Mouse (Mus musculus) heart, embryonic 10.5 days (tissue): Measurements from ENCODE around the gene Hormad2. TPM values are rescaled to one million over a fixed set of nuclear protein-coding genes. Genes with fewer than 3 reads are reported as not detected.

Experiments
- DNase-seq: peaks from one replicate; pipeline ENCODE4 v3.0.0-alpha.2; 2017; ENCODE audit warnings: low spot score
- H3K27ac ChIP-seq: fragments of 300-500 bp; sonication (generic); 2 replicates; pipeline ENCODE4 v1.5.1; 2016; ENCODE audit warnings: mild to moderate bottlenecking
- H3K27me3 ChIP-seq: fragments of 300-500 bp; sonication (generic); 2 replicates; pipeline ENCODE4 v1.6.1; 2016; ENCODE audit warnings: mild to moderate bottlenecking; ENCODE audit not compliant: poor library complexity, insufficient read depth, severe bottlenecking
- H3K36me3 ChIP-seq: fragments of 300-500 bp; sonication (generic); 2 replicates; pipeline ENCODE4 v1.6.1; 2016; ENCODE audit warnings: mild to moderate bottlenecking, moderate library complexity
- H3K4me1 ChIP-seq: fragments of 300-500 bp; sonication (generic); 2 replicates; pipeline ENCODE4 v1.6.1; 2016; ENCODE audit warnings: mild to moderate bottlenecking
- H3K4me3 ChIP-seq: fragments of 300-500 bp; sonication (generic); 2 replicates; pipeline ENCODE4 v1.5.1; 2016; ENCODE audit warnings: mild to moderate bottlenecking, moderate library complexity
- H3K9me3 ChIP-seq: fragments of 300-500 bp; sonication (generic); 2 replicates; pipeline ENCODE4 v1.6.1; 2016; ENCODE audit warnings: mild to moderate bottlenecking, moderate library complexity
- WGBS: fragments of 180-500 bp; shearing (Covaris S2); methylation state at CpG from one replicate; pipeline ENCODE4 v1.1.7; 2016; 5-methylcytosine and 5-hydroxymethylcytosine counted together
- polyA plus RNA-seq: library from polyadenylated mRNA; unstranded; fragments of >200 nt; fragmentation: Nextera tagmentation; extraction: Ambion mirVana; gene quantifications from 2 replicates; pipeline ENCODE4 v1.2.1, GENCODE M21; 2016

Gene Hormad2
- polyA plus RNA-seq, 1 experiment from 2014 or later = 1.1 TPM

DNA sequence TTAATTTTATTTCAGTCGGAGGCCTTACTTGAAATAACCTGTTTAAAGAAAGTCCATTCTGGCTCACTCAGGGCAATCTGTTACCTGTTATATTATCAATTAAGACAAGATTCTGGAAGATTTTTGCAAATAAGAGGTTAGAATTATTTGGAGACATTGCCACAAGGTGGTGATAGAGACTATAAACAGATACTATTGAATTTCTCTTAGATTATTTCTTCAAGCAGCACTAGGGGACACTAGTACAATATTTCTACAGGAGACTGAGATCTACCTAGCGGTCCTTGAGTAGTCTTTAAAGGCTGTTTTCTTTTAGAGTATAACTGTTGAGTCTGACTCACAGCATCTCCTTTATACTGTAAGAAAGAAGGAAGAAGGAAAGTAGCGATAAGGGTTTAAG is 4.3 kb downstream of the Hormad2 start:
- no peak for DNase-seq
- H3K27me3 ChIP-seq = no peaks in the 10 kb centered on the region

DNA sequence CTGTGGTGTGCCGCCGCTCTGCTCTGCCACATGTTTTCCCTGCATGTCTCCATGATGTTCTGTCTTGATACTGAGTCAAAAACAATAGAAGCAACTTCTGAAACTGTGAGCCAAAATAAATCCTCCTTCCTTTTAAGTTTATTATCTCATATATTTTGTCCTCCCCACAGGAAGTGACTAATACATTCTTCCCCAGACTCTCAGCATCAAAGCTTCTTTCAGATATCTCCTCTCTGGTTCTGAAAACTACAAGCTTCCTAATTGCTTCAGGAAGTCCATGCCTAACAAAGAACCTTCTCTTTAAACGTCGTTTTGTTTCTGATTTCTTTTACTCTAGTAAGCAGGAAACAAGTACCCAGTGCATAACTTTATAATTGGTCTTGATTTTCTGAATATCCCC is 6.4 kb downstream of the Hormad2 start:
- no peak for DNase-seq
- Histone ChIP-seq H3K4me1 (no peaks in the 10 kb centered on the region), H3K4me3 (no peak overlapping the region), H3K27me3 (no peaks in the 10 kb centered on the region), H3K36me3 (no peaks in the 10 kb centered on the region), H3K27ac (no peak overlapping the region), H3K9me3 (no peaks in the 10 kb centered on the region)
- WGBS = 57% methylated on average over 4 of the region's 4 CpGs

More for the DNA sequence above, 4.3 kb downstream of the Hormad2 start:
- Histone ChIP-seq H3K36me3 (no peaks in the 10 kb centered on the region), H3K27ac (no peak overlapping the region), H3K9me3 (no peaks in the 10 kb centered on the region), H3K4me1 (peaks cover 6% of the 10 kb centered on the region), H3K4me3 (no peak overlapping the region)
- 89% methylated on average over 3 of the region's 3 CpGs for WGBS

- no peaks in the 10 kb centered on the region for H3K36me3 ChIP-seq
- H3K4me1 ChIP-seq = no peaks in the 10 kb centered on the region
- DNase-seq = no peak
- no peaks in the 10 kb centered on the region for H3K9me3 ChIP-seq
- 79% methylated on average over 8 of the region's 8 CpGs for WGBS
- H3K27ac ChIP-seq = no peak overlapping the region
- H3K4me3 ChIP-seq = no peak overlapping the region
- H3K27me3 ChIP-seq = no peaks in the 10 kb centered on the region
These were observed 17.1 kb downstream of the Hormad2 start for GRCm38 (mm10) chr11:4423818-4424217.

DNA sequence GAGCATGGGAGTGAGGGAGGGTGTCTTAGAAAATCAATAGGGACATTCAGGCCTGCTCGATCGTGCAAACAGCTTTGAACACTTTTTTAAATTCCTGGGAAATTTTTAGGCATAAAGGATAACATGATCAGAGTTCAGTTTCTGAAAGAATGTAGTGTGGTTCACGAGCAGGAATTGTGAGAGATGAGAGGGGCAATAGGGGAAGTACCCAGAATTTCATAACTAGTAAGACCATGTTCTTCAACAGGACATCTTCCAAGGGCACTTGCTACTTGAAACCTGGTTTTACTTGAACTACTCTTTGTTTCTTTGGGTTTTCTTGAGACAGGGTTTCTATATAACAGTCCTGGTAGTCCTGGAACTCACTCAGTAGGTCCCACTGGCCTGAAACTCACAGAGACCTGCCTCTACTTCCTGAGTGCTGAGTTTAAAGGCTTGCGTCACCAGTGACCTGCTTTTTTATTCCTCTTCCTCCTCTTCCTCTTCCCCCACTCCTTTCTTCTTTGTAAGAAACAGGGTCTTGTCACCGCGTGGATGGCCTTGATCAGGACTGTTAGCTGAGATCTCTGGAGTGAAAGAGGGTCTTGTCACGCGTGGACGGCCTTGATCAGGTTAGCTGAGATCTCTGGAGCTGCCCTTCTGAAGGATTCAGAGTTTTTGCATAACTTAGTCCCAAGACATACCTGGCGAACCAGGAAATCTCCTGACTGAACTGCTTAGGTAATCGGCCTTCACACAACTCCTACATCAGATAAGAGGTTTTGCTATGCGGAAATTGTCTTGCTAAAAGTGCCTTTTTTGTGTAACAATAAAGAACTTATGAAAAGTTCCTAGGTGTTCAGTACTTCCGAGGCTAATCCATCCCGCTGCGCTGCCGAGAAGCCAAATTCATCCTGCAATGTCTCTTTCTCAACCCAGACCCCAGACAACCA is 18.1 kb downstream of the Hormad2 start:
- no peaks in the 10 kb centered on the region for H3K27me3 ChIP-seq
- H3K4me1 ChIP-seq = no peaks in the 10 kb centered on the region
- no peak for DNase-seq
- no peaks in the 10 kb centered on the region for H3K36me3 ChIP-seq
- H3K4me3 ChIP-seq = no peak overlapping the region
- no peaks in the 10 kb centered on the region for H3K9me3 ChIP-seq
- 78% methylated on average over 16 of the region's 16 CpGs for WGBS
- H3K27ac ChIP-seq = no peak overlapping the region

GRCm38 (mm10) chr11:4421933-4422488 is 18.9 kb downstream of the Hormad2 start:
- H3K4me3 ChIP-seq = no peak overlapping the region
- H3K27me3 ChIP-seq = no peaks in the 10 kb centered on the region
- H3K36me3 ChIP-seq = no peaks in the 10 kb centered on the region
- no peak for DNase-seq
- H3K9me3 ChIP-seq = no peaks in the 10 kb centered on the region
- H3K27ac ChIP-seq = no peak overlapping the region
- H3K4me1 ChIP-seq = no peaks in the 10 kb centered on the region
- WGBS = 48% methylated on average over 6 of the region's 6 CpGs

DNA sequence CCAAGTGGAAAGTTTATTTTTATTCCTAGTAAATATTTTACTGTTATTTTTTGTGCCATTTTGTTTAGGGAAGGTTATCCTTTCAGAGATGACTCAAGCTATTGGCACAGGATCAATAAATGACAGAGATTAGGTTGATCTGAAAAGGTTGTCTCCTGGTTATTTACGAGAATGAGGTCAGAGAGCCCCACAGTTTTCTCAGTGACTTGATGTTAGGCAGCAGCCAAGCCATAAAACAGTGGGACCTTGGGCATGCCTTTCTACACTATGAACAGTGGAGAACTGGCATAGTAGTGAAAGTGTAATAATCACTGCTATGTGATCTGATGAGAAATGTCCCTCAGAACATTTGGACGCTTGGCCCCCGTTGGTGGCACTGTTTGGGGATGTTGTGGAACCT is 22.9 kb downstream of the Hormad2 start:
- no peaks in the 10 kb centered on the region for H3K27me3 ChIP-seq
- H3K4me1 ChIP-seq = no peaks in the 10 kb centered on the region
- H3K36me3 ChIP-seq = no peaks in the 10 kb centered on the region
- no peak overlapping the region for H3K4me3 ChIP-seq
- H3K9me3 ChIP-seq = no peaks in the 10 kb centered on the region
- no peak for DNase-seq
- 83% methylated on average over 3 of the region's 3 CpGs for WGBS
- H3K27ac ChIP-seq = no peak overlapping the region

- DNase-seq = no peak
- Histone ChIP-seq H3K9me3 (no peaks in the 10 kb centered on the region), H3K27me3 (no peaks in the 10 kb centered on the region), H3K36me3 (no peaks in the 10 kb centered on the region), H3K27ac (no peak overlapping the region), H3K4me1 (no peaks in the 10 kb centered on the region), H3K4me3 (no peak overlapping the region)
- 80% methylated on average over 4 of the region's 4 CpGs for WGBS
These were observed 28.6 kb downstream of the Hormad2 start for GRCm38 (mm10) chr11:4412294-4412693.

DNA sequence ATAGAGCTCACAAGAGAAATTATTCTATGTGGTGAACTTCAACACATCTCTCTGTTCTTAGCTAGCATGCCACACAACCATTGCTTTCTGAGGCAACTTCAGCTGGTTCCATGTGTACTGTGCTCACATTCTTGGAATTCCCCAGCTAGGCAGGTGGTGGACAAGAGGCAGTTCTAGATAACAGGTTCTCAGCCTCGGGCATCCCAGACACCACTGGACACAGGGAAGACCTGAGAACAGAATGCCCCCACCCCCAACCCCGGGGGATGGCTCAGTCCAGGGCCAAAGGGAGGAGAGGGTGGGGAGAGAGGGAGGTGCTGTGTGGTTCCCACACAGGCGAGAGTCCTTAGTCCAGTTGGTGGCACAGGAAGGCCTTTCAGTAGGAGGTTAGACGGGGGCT is 36.6 kb downstream of the Hormad2 start:
- Histone ChIP-seq H3K9me3 (no peaks in the 10 kb centered on the region), H3K36me3 (no peaks in the 10 kb centered on the region), H3K4me3 (no peak overlapping the region), H3K27me3 (no peaks in the 10 kb centered on the region), H3K27ac (no peak overlapping the region), H3K4me1 (peaks cover 5% of the 10 kb centered on the region)
- no peak for DNase-seq
- 21% methylated on average over 4 of the region's 4 CpGs for WGBS

- DNase-seq = no peak
These were observed 37.5 kb downstream of the Hormad2 start for GRCm38 (mm10) chr11:4403381-4403780.

DNA sequence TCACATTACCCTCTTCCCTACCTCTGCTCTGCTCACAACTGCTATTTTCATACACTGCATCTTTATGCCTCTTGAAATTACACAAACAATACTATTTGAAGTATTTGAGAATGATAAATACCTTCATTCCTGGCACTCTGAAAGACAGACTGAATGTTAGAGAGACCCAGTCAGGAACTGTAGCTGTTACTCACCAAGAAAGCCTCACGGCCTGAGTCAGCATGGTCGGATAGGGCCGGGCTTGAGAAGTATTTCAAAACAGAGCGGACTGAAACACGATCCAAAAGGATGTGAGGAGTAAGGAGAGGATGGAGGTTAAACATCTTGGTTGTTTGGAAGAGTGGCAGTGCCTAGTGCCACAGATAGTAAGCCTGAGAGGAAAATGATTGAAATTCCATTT is 39.7 kb downstream of the Hormad2 start:
- Histone ChIP-seq H3K27ac (no peak overlapping the region), H3K4me3 (no peak overlapping the region), H3K4me1 (peaks cover 5% of the 10 kb centered on the region), H3K9me3 (no peaks in the 10 kb centered on the region), H3K36me3 (no peaks in the 10 kb centered on the region), H3K27me3 (no peaks in the 10 kb centered on the region)
- WGBS = 58% methylated on average over 5 of the region's 5 CpGs
- DNase-seq = no peak

More at GRCm38 (mm10) chr11:4403381-4403780, 37.5 kb downstream of the Hormad2 start:
- no peak overlapping the region for H3K27ac ChIP-seq
- H3K4me1 ChIP-seq = peaks cover 5% of the 10 kb centered on the region
- H3K36me3 ChIP-seq = no peaks in the 10 kb centered on the region
- H3K27me3 ChIP-seq = no peaks in the 10 kb centered on the region
- no peak overlapping the region for H3K4me3 ChIP-seq
- H3K9me3 ChIP-seq = no peaks in the 10 kb centered on the region
- 82% methylated on average over 7 of the region's 7 CpGs for WGBS

DNA sequence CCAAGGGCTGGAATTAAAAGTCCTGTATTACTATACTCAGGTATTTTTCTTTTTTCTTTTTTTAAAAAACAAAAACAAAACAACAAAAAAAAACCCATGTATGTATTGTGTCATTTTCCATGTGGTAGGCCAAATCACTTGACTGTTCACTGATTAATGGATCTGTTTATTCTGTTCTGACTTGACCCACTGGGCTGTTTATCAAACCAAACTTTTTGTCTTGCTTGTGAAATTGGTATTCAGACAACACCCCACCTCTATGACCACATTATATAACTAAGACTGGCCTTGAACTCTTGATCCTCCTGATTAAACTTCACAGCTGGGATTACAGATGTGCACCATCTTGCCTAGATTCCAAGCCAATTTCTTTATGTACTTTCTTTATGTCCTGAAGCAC is 46.7 kb downstream of the Hormad2 start:
- Histone ChIP-seq H3K27me3 (no peaks in the 10 kb centered on the region), H3K36me3 (no peaks in the 10 kb centered on the region), H3K4me3 (no peak overlapping the region), H3K4me1 (no peaks in the 10 kb centered on the region), H3K27ac (no peak overlapping the region), H3K9me3 (no peaks in the 10 kb centered on the region)
- no peak for DNase-seq

DNA sequence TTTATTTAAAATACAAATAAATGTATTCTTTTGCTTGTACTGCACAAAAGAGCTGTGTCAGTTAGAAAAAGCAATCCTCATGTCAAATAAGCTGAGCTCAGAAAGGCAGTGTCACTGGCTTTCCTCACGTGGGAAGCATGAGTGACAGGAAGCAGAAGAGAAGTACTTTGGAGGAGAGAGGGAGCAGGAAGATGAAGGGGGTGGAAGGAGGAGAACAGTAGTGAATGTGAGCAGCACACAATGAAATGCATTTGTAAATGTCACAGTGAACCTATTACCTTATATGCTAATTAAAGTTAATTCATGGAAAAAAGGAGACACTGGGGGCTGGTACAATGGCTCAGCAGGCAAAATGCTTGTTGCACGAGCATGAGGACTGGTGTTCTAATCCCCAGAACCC is 52.9 kb downstream of the Hormad2 start:
- Histone ChIP-seq H3K4me1 (no peaks in the 10 kb centered on the region), H3K36me3 (no peaks in the 10 kb centered on the region), H3K27ac (no peak overlapping the region), H3K27me3 (no peaks in the 10 kb centered on the region), H3K9me3 (no peaks in the 10 kb centered on the region), H3K4me3 (no peak overlapping the region)
- DNase-seq = no peak
- WGBS = 35% methylated on average over 2 of the region's 2 CpGs

DNA sequence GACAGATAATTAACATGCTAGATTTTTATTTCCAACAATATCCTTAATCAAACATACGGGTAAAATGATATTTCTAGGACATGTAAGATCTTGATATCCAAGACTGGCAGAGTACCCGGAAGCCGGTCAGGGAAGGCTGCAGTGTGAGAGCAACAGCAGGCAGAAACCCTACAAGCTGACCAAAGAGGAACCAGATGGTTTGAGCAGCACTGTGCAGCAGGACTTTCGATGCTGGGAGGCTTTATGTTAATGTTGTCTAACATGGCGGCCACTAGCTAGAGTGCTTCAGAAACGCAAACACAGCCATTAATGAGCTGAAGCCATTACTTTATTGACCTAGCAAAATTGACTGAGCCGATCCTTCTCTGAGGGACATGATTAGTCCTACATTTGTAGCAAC is 58.6 kb downstream of the Hormad2 start:
- Histone ChIP-seq H3K36me3 (no peaks in the 10 kb centered on the region), H3K27ac (no peak overlapping the region), H3K27me3 (no peaks in the 10 kb centered on the region), H3K9me3 (no peaks in the 10 kb centered on the region), H3K4me3 (no peak overlapping the region), H3K4me1 (no peaks in the 10 kb centered on the region)
- no peak for DNase-seq
- 81% methylated on average over 7 of the region's 7 CpGs for WGBS
